In genomic region chr1:180315127-180315526, GRCm38 (mm10) we compare ENCODE assay signal across 22 mouse cellular contexts. TPM values are rescaled to one million over a fixed set of nuclear protein-coding genes. Genes with fewer than 3 reads are reported as not detected.
DNase-seq lines count a peak whose midpoint lies in the region; ATAC-seq and TF ChIP-seq lines count a peak whose summit lies in the region.
"Had no signal": no experiment of that assay in that cellular context is flagged by ENCODE, and none has a peak within 500 bp of the region (broad histone marks: within the 10 kb centered on the region; RNA-seq: fewer than 3 reads in every experiment).

No protein-coding gene starts in this region.

- H3K27me3 ChIP-seq in heart, embryonic 14.5 days (ENCODE audit: control insufficient read depth, insufficient read depth, low read length): no peaks in the 10 kb centered on the region
- no peaks in the 10 kb centered on the region for H3K27me3 ChIP-seq in hindbrain, postnatal 0 days (ENCODE audit: insufficient read depth, low read length)
- peaks cover 7% of the 10 kb centered on the region; the same call in 1 of the 2 replicates for H3K27me3 ChIP-seq in hindbrain, embryonic 10.5 days (ENCODE audit: insufficient read depth, poor library complexity, severe bottlenecking)
- H3K27me3 ChIP-seq in lung, embryonic 16.5 days (ENCODE audit: control insufficient read depth, insufficient read depth, low read depth, low read length): no peaks in the 10 kb centered on the region
- H3K27me3 ChIP-seq: embryonic facial prominence, embryonic 15.5 days; hindbrain, embryonic 15.5 days had no signal

- H3K27ac ChIP-seq in heart, embryonic 14.5 days (replicated peaks in 1 of 2; ENCODE audit: control insufficient read depth in 1 of 2, insufficient read depth in 1 of 2, low read depth in 2 of 2, low read length in 2 of 2): peak overlapping the region; percentile 64 to 79
- no peak overlapping the region for H3K27ac ChIP-seq in hindbrain, postnatal 0 days
- no peak overlapping the region for H3K27ac ChIP-seq in hindbrain, embryonic 10.5 days
- no peak overlapping the region for H3K27ac ChIP-seq in lung, embryonic 16.5 days (ENCODE audit: low read length)
- H3K27ac ChIP-seq: forebrain, embryonic 10.5 days; gastrocnemius, adult 2 months; hindbrain, embryonic 15.5 days had no signal

- H3K4me3 ChIP-seq in heart, embryonic 14.5 days (ENCODE audit: control insufficient read depth in 1 of 2, insufficient read depth in 1 of 2, low read depth in 1 of 2, low read length in 2 of 2): no peak overlapping the region
- H3K4me3 ChIP-seq in hindbrain, postnatal 0 days (ENCODE audit: low read length): no peak overlapping the region
- H3K4me3 ChIP-seq in hindbrain, embryonic 10.5 days: no peak overlapping the region
- H3K4me3 ChIP-seq in lung, embryonic 16.5 days (ENCODE audit: low read length): no peak overlapping the region
- H3K4me3 ChIP-seq: embryonic facial prominence, embryonic 15.5 days; erythroblast, embryonic 14.5 days; forebrain, embryonic 10.5 days; gastrocnemius, adult 2 months; hindbrain, embryonic 15.5 days had no signal

- no peaks in the 10 kb centered on the region for H3K36me3 ChIP-seq in heart, embryonic 14.5 days (ENCODE audit: control insufficient read depth, insufficient read depth, low read length)
- H3K36me3 ChIP-seq in hindbrain, postnatal 0 days (ENCODE audit: insufficient read depth, low read length): no peaks in the 10 kb centered on the region
- no peaks in the 10 kb centered on the region for H3K36me3 ChIP-seq in hindbrain, embryonic 10.5 days
- H3K36me3 ChIP-seq in lung, embryonic 16.5 days (ENCODE audit: control insufficient read depth, insufficient read depth, low read length): no peaks in the 10 kb centered on the region
- H3K36me3 ChIP-seq: embryonic facial prominence, embryonic 15.5 days; forebrain, embryonic 10.5 days; hindbrain, embryonic 15.5 days had no signal

- peak; percentile 58; the same call in 1 of the 2 replicates for ATAC-seq in heart, embryonic 14.5 days (ENCODE audit: insufficient number of reproducible peaks, insufficient read depth, low FRiP score, low read depth)
- no peak for ATAC-seq in hindbrain, postnatal 0 days
- 0 out of 2 replicates have a peak, but pooled peaks have one; percentile 37 for ATAC-seq in lung, embryonic 16.5 days (ENCODE audit: low read depth)
- ATAC-seq: forebrain, embryonic 14.5 days had no signal

- DNase-seq in heart, adult 11 months: no peak
- DNase-seq in hindbrain, postnatal 0 days (ENCODE audit: low spot score): peak; percentile 17
- DNase-seq in hindbrain, embryonic 10.5 days (ENCODE audit: low spot score): no peak
- DNase-seq in lung, postnatal 10 days: no peak
- peak; percentile 41 for DNase-seq in NIH3T3 (ENCODE audit: low read depth)
- no peak for DNase-seq in spleen, postnatal 10 days (ENCODE audit: low spot score in 2 of 2)
- DNase-seq: adrenal gland, adult 2 months; adrenal gland, postnatal 25 days; cerebellum, adult 18-20 months; cerebellum, adult 9-11 months; cerebellum, postnatal 36 days; gastrocnemius, adult 2 months; gastrocnemius, postnatal 25 days; heart, postnatal 10 days; kidney, adult 18-20 months had no signal

- peak overlapping the region; percentile 23 for H3K4me2 ChIP-seq in heart, embryonic 14.5 days (ENCODE audit: low read length)
- no peak overlapping the region for H3K4me2 ChIP-seq in hindbrain, postnatal 0 days (ENCODE audit: low read depth, low read length)
- H3K4me2 ChIP-seq in lung, embryonic 16.5 days (ENCODE audit: low read depth, low read length): no peak overlapping the region
- H3K4me2 ChIP-seq: embryonic facial prominence, embryonic 15.5 days; hindbrain, embryonic 15.5 days had no signal

- H3K9me3 ChIP-seq in heart, embryonic 14.5 days (ENCODE audit: control insufficient read depth, low read length): no peaks in the 10 kb centered on the region
- H3K9me3 ChIP-seq in hindbrain, postnatal 0 days (ENCODE audit: low read length): no peaks in the 10 kb centered on the region
- H3K9me3 ChIP-seq in hindbrain, embryonic 10.5 days: no peaks in the 10 kb centered on the region
- H3K9me3 ChIP-seq in lung, embryonic 16.5 days (ENCODE audit: control insufficient read depth, low read length): no peaks in the 10 kb centered on the region
- H3K9me3 ChIP-seq: embryonic facial prominence, embryonic 15.5 days; forebrain, embryonic 10.5 days; hindbrain, embryonic 15.5 days had no signal

- TF ChIP-seq CTCF in hindbrain, postnatal 0 days (IDR thresholded peaks at IDR 0.05; ENCODE audit: low read depth): no peak

- H3K9ac ChIP-seq in heart, embryonic 14.5 days (ENCODE audit: low read length): no peak overlapping the region
- no peak overlapping the region for H3K9ac ChIP-seq in hindbrain, postnatal 0 days (replicated peaks; ENCODE audit: low read length)
- H3K9ac ChIP-seq in lung, embryonic 16.5 days (ENCODE audit: low read length): no peak overlapping the region
- H3K9ac ChIP-seq: embryonic facial prominence, embryonic 15.5 days; hindbrain, embryonic 15.5 days had no signal

- 49% methylated on average over 3 of the region's 3 CpGs for WGBS in heart, embryonic 14.5 days
- 58% methylated on average over 3 of the region's 3 CpGs for WGBS in hindbrain, postnatal 0 days
- 80% methylated on average over 3 of the region's 3 CpGs for WGBS in hindbrain, embryonic 10.5 days
- 56% methylated on average over 3 of the region's 3 CpGs for WGBS in lung, embryonic 16.5 days

- H3K4me1 ChIP-seq in heart, embryonic 14.5 days (ENCODE audit: control insufficient read depth in 2 of 2, insufficient read depth in 2 of 2, low read length in 2 of 2): peaks cover 26 to 33% of the 10 kb centered on the region in 2 experiments
- peaks cover 9% of the 10 kb centered on the region for H3K4me1 ChIP-seq in hindbrain, postnatal 0 days (ENCODE audit: insufficient read depth, low read length)
- peaks cover 35% of the 10 kb centered on the region for H3K4me1 ChIP-seq in hindbrain, embryonic 10.5 days (replicated peaks)
- H3K4me1 ChIP-seq in lung, embryonic 16.5 days (replicated peaks; ENCODE audit: control insufficient read depth, insufficient read depth, low read length): peaks cover 15% of the 10 kb centered on the region

RNA-seq across cellular contexts. Expression of gene Itpkb, which starts 15.2 kb away (rescaled TPM):
- 5.5 and 5.6 TPM in 2 replicates for polyA plus RNA-seq in heart, embryonic 14.5 days (2014; fragmentation: Nextera tagmentation; extraction: Ambion mirVana)
- 16.9 and 19.0 TPM in 2 replicates for total RNA-seq in hindbrain, postnatal 0 days (2014; rRNA removed)
- polyA plus RNA-seq in hindbrain, postnatal 0 days (2015; fragmentation: Nextera tagmentation; extraction: Ambion mirVana): 4.1 and 4.8 TPM in 2 replicates
- 3.7 and 4.2 TPM in 2 replicates for polyA plus RNA-seq in hindbrain, embryonic 10.5 days (2016; fragmentation: Nextera tagmentation; extraction: Ambion mirVana)
- 9.4 and 10.6 TPM in 2 replicates for polyA plus RNA-seq in lung, embryonic 16.5 days (2015; fragmentation: Nextera tagmentation; extraction: Ambion mirVana)

RNA-seq across cellular contexts. Expression of gene Psen2, which starts 51.9 kb away (rescaled TPM):
- polyA plus RNA-seq in heart, embryonic 14.5 days (2014; fragmentation: Nextera tagmentation; extraction: Ambion mirVana): 14.7 and 15.6 TPM in 2 replicates
- 26.6 and 33.5 TPM in 2 replicates for total RNA-seq in hindbrain, postnatal 0 days (2014; rRNA removed)
- 23.2 and 23.7 TPM in 2 replicates for polyA plus RNA-seq in hindbrain, postnatal 0 days (2015; fragmentation: Nextera tagmentation; extraction: Ambion mirVana)
- 6.8 and 8.3 TPM in 2 replicates for polyA plus RNA-seq in hindbrain, embryonic 10.5 days (2016; fragmentation: Nextera tagmentation; extraction: Ambion mirVana)
- 13.2 and 14.6 TPM in 2 replicates for polyA plus RNA-seq in lung, embryonic 16.5 days (2015; fragmentation: Nextera tagmentation; extraction: Ambion mirVana)

Comparison
In these comparisons a context has a peak if more than half of its experiments do, and no peak if none do; other contexts are left out.
1. DNase-seq: peak in hindbrain, postnatal 0 days (single experiment) and NIH3T3 (single experiment); none in heart, adult 11 months (single experiment), hindbrain, embryonic 10.5 days (single experiment), lung, postnatal 10 days (single experiment) and spleen, postnatal 10 days (0 of 2).
2. H3K27ac ChIP-seq: peak in heart, embryonic 14.5 days (2 of 2); none in hindbrain, postnatal 0 days (single experiment), hindbrain, embryonic 10.5 days (single experiment) and lung, embryonic 16.5 days (single experiment).